Mouse (Mus musculus) left cerebral cortex, postnatal 10 days (tissue): ENCODE measurements around the gene Phka2. TPM values are rescaled to one million over a fixed set of nuclear protein-coding genes. Genes with fewer than 3 reads are reported as not detected.
A peak's percentile ranks its signal among the peaks of the same experiment; 100 is the strongest.

Experiments
- DNase-seq, 2 experiments: peaks; one replicate each; pipeline ENCODE4 v3.0.0; 2021 to 2022; ENCODE audit warnings: low spot score in 2 of 2, mixed read lengths in 1 of 2; ENCODE audit errors: extremely low spot score in 1 of 2
- intact Hi-C: fragments of 180-260 bp; cut with DNase I; formaldehyde crosslinking; loops from one replicate; pipeline ENCODE4 v1.15.1; 2025
- total RNA-seq, 2 experiments: library from RNA; stranded (reverse); gene quantifications; 2 replicates each; pipeline ENCODE4 v1.2.3; 2021

Gene Phka2
- total RNA-seq = 10 to 100 TPM; 25.2 to 34.4 TPM

- intact Hi-C loops = no loop called here
- peak; percentile 27 to 91 for DNase-seq
These were observed at the start of gene Phka2 for GRCm38 (mm10) chrX:160502048-160503041. Gene Phka2 (plus strand): TSS chrX:160502166.

GRCm38 (mm10) chrX:160455686-160456085, 46.3 kb upstream of the Phka2 start:
- intact Hi-C loops = no loop called here
- no peak for DNase-seq

GRCm38 (mm10) chrX:160471257-160471786, 30.6 kb upstream of the Phka2 start:
- intact Hi-C loops = no loop called here
- no peak for DNase-seq

- intact Hi-C loops = no loop called here
- no peak for DNase-seq
These were observed 12.2 kb upstream of the Phka2 start for GRCm38 (mm10) chrX:160489784-160490183.

- DNase-seq = peak in 1 of 2 experiments; percentile 11
- intact Hi-C loops = no loop called here
These were observed 7.6 kb upstream of the Phka2 start for GRCm38 (mm10) chrX:160494333-160494732.

GRCm38 (mm10) chrX:160494921-160495320, 7.0 kb upstream of the Phka2 start:
- intact Hi-C loops = no loop called here

GRCm38 (mm10) chrX:160496473-160496872, 5.5 kb upstream of the Phka2 start:
- intact Hi-C loops = no loop called here

More at GRCm38 (mm10) chrX:160494921-160495320, 7.0 kb upstream of the Phka2 start:
- no peak for DNase-seq

GRCm38 (mm10) chrX:160501095-160501494, 871 bp upstream of the Phka2 start:
- DNase-seq = no peak
- intact Hi-C loops = no loop called here

More at GRCm38 (mm10) chrX:160496473-160496872, 5.5 kb upstream of the Phka2 start:
- no peak for DNase-seq

- intact Hi-C loops = no loop called here
- no peak for DNase-seq
These were observed 299 bp upstream of the Phka2 start for GRCm38 (mm10) chrX:160501687-160502047.

- intact Hi-C loops = no loop called here
- no peak for DNase-seq
These were observed 7.1 kb downstream of the Phka2 start for GRCm38 (mm10) chrX:160509046-160509445.

- no peak for DNase-seq
These were observed 8.2 kb downstream of the Phka2 start for GRCm38 (mm10) chrX:160510197-160510596.

GRCm38 (mm10) chrX:160516027-160516426, 14.1 kb downstream of the Phka2 start:
- DNase-seq = no peak
- intact Hi-C loops = no loop called here

More at GRCm38 (mm10) chrX:160510197-160510596, 8.2 kb downstream of the Phka2 start:
- intact Hi-C loops = no loop called here

- intact Hi-C loops = no loop called here
- DNase-seq = no peak
These were observed 40.8 kb downstream of the Phka2 start for GRCm38 (mm10) chrX:160542772-160543171.

- DNase-seq = no peak
- intact Hi-C loops = no loop called here
These were observed 46.9 kb downstream of the Phka2 start for GRCm38 (mm10) chrX:160548875-160549274.

- intact Hi-C loops = no loop called here
- no peak for DNase-seq
These were observed 50.1 kb downstream of the Phka2 start for GRCm38 (mm10) chrX:160552066-160552465.

- intact Hi-C loops = loop anchor here (5.0 kb wide), 1 partner anchor 449 kb away; no protein-coding TSS in a partner anchor
These were observed 81.6 kb downstream of the Phka2 start for GRCm38 (mm10) chrX:160583589-160583988.

GRCm38 (mm10) chrX:160584148-160584838, 82.3 kb downstream of the Phka2 start:
- intact Hi-C loops = loop anchor here (5.0 kb wide), 1 partner anchor 448 kb away; no protein-coding TSS in a partner anchor
- DNase-seq = no peak

More at GRCm38 (mm10) chrX:160583589-160583988, 81.6 kb downstream of the Phka2 start:
- no peak for DNase-seq

- DNase-seq = no peak
- intact Hi-C loops = no loop called here
These were observed 83.1 kb downstream of the Phka2 start for GRCm38 (mm10) chrX:160585110-160585509.

- intact Hi-C loops = no loop called here
- no peak for DNase-seq
These were observed 86.6 kb downstream of the Phka2 start for GRCm38 (mm10) chrX:160588523-160588922.
